Mouse (Mus musculus): ENCODE results near the gene 4932415D10Rik. TPM values are rescaled to one million over a fixed set of nuclear protein-coding genes. Genes with fewer than 3 reads are reported as not detected.

Gene 4932415D10Rik
- polyA plus RNA-seq (2012; rRNA removed; ENCODE audit: low replicate concordance) = not detected in 2 replicates

DNA sequence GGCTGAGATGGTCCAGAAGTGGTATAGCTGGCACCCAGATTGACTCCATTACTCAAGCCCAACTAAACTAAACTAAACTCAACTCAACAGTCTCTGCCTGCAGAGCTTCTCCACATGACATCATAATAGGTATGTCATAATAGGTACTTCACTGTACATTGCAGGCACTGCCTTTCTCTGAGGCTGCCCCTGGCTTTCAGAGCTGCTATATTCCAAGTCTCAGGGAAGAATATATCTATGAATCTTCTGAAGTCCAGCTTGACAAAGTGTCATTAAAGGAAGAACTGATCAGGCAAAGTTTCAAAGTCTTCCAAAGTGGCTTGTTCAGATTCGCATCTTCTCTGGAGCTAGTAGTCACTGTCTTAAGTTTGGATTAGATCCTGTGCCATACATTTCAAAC, at the start of gene 4932415D10Rik:
Gene 4932415D10Rik (minus strand): TSS at position 101 of the 400 bp plus-strand sequence.

DNA sequence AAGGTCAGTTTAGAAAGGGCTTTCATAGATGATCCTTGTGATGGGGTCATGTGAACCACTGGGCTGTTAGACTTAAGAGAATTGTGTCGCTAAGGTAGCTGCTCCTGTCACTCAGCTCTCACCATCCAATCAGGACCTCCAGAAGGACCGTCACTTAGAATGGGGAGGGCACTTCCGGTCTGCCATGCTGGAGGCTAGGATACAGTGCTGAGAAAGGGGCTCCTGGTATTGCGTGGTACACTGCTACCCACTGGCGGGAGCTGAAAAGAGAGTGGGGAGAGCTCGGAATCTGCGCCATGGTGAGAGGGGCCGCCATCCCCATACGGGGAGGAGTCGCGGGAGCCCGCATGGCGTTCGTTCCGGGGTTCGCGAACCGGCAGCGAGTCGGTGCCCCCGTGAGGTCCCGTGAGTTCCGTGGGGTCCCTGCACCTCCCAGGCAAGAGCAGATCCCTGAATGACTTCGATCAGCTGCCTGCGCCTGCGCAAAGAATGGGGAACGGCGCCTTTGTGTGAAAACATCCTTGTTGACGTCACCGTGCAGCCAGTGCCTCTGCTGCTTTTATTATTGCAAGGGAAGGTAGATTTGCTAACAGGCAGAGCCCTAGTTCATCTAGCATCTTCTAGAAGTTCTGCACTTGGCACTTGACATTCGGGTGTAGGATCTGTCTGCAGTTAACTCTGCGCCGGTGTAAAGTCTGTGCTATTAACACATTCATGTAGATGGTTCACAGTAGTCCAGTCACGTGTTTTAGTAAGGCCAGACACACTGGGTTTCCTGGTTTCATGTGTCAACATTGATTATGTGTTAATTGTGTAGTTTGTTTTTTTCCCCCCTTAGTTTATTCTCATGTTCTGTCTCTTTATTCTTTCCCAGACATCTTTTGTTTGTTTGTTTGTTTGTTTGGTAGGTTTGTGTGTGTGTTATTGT, 38.0 kb upstream of the 4932415D10Rik start, which contains the start of gene Gm4924:
Gene Gm4924 (plus strand): TSS at position 173 of the 928 bp plus-strand sequence.

DNA sequence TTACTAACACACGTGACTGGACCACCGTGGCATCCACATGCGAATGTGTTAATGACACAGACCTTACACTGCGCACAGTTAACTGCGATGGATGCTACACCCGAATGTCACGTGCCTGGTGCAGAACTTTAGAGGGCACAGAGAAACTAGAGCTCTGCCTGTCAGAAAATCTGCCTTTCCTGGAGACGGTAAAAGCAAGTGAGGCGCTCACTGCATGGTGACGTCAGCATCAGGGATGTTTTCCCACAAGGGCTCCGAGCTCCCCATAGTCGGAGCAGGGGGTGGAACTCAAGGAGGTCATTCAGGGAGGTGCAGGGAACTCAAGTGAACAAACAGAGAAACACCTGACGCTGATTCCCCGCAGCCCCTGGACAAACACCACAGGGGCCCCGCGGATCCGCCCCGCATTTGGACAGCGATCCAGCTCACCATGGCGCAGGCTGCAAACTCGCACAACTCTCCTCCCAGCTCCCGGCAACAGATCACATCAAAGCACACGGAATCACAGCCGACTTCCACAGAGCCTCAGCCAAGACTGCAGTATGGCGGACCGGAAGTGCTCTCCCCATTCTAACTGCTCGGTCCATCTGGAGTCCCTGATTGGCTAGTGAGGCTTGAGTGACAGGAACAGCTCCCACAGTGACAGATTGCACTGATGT, 75.5 kb downstream of the 4932415D10Rik start, which contains the start of gene Zfp938:
Gene Zfp938 (minus strand): TSS at position 539 of the 659 bp plus-strand sequence.

Other genes starting within 250 kb of the 4932415D10Rik start
- 0.22 TPM in 1 of 2 replicates, not detected in the other for gene BC024063, start 233.2 kb downstream of the 4932415D10Rik start, polyA plus RNA-seq (2012; rRNA removed; ENCODE audit: low replicate concordance)
- gene AU041133, start 188.6 kb downstream of the 4932415D10Rik start, polyA plus RNA-seq (2012; rRNA removed; ENCODE audit: low replicate concordance) = 0.16 and 0.45 TPM in 2 replicates
- gene Zfp938, start 75.3 kb downstream of the 4932415D10Rik start, polyA plus RNA-seq (2012; rRNA removed; ENCODE audit: low replicate concordance) = 0.35 and 1.1 TPM in 2 replicates
- 0.05 and 0.56 TPM in 2 replicates for gene Gm4924, start 37.7 kb upstream of the 4932415D10Rik start, polyA plus RNA-seq (2012; rRNA removed; ENCODE audit: low replicate concordance)
- not detected in 2 replicates for gene Gm1553, start 176.0 kb upstream of the 4932415D10Rik start, polyA plus RNA-seq (2012; rRNA removed; ENCODE audit: low replicate concordance)

Data from mammary gland, adult 2 months (tissue).